Mouse (Mus musculus): ENCODE results near the gene 1110017D15Rik. TPM values are rescaled to one million over a fixed set of nuclear protein-coding genes. Genes with fewer than 3 reads are reported as not detected.
A peak's percentile ranks its signal among the peaks of the same experiment; 100 is the strongest.

1110017D15Rik gene
- 0.93 and 1.0 TPM in 2 replicates for polyA plus RNA-seq (2014; fragmentation: Nextera tagmentation; extraction: Ambion mirVana)

- ATAC-seq (ENCODE audit: low FRiP score, low TSS enrichment): no peak
- Histone ChIP-seq H3K9me3 (ENCODE audit: control insufficient read depth, low read length) (no peaks in the 10 kb centered on the region), H3K9ac (ENCODE audit: low read depth, low read length) (no peak within 1 kb of the TSS), H3K27me3 (ENCODE audit: control insufficient read depth, insufficient read depth, low read length) (no peaks in the 10 kb centered on the region), H3K27ac (ENCODE audit: low read depth, low read length) (no peak within 1 kb of the TSS), H3K4me2 (replicated peaks; ENCODE audit: low read depth, low read length) (no peak within 1 kb of the TSS), H3K4me3 (ENCODE audit: low read length) (no peak within 1 kb of the TSS), H3K4me1 (ENCODE audit: control insufficient read depth, insufficient read depth, low read length) (no peaks in the 10 kb centered on the region), H3K36me3 (ENCODE audit: control insufficient read depth, insufficient read depth, low read length) (no peaks in the 10 kb centered on the region)
- 90% methylated on average over 2 of the region's 2 CpGs for WGBS
Observed at GRCm38 (mm10) chr4:41517233-41517632, at the start of gene 1110017D15Rik. 1110017D15Rik (minus strand) TSS chr4:41517333.

- H3K36me3 ChIP-seq (ENCODE audit: control insufficient read depth, insufficient read depth, low read length): no peaks in the 10 kb centered on the region
- no peak for ATAC-seq (ENCODE audit: low FRiP score, low TSS enrichment)
- H3K4me3 ChIP-seq (ENCODE audit: low read length): no peak overlapping the region
- H3K9me3 ChIP-seq (ENCODE audit: control insufficient read depth, low read length): no peaks in the 10 kb centered on the region
- peaks cover 17% of the 10 kb centered on the region for H3K27me3 ChIP-seq (ENCODE audit: control insufficient read depth, insufficient read depth, low read length)
- H3K27ac ChIP-seq (ENCODE audit: low read depth, low read length): no peak overlapping the region
- H3K4me1 ChIP-seq (ENCODE audit: control insufficient read depth, insufficient read depth, low read length): peaks cover 12% of the 10 kb centered on the region
- WGBS: 3% methylated on average over 3 of the region's 3 CpGs
- no peak overlapping the region for H3K9ac ChIP-seq (ENCODE audit: low read depth, low read length)
- H3K4me2 ChIP-seq (replicated peaks; ENCODE audit: low read depth, low read length): 0 out of 2 replicates have a peak overlapping the region, but pooled peaks have one; percentile 8
Observed at GRCm38 (mm10) chr4:41566123-41566522, 49.0 kb upstream of the 1110017D15Rik start.

- H3K27ac ChIP-seq (ENCODE audit: low read depth, low read length): no peak overlapping the region
- ATAC-seq (ENCODE audit: low FRiP score, low TSS enrichment): no peak
- H3K4me1 ChIP-seq (ENCODE audit: control insufficient read depth, insufficient read depth, low read length): peaks cover 6% of the 10 kb centered on the region
- no peak overlapping the region for H3K9ac ChIP-seq (ENCODE audit: low read depth, low read length)
- no peak overlapping the region for H3K4me3 ChIP-seq (ENCODE audit: low read length)
- H3K36me3 ChIP-seq (ENCODE audit: control insufficient read depth, insufficient read depth, low read length): no peaks in the 10 kb centered on the region
- WGBS: 86% methylated on average over 5 of the region's 5 CpGs
- no peaks in the 10 kb centered on the region for H3K9me3 ChIP-seq (ENCODE audit: control insufficient read depth, low read length)
- H3K4me2 ChIP-seq (replicated peaks; ENCODE audit: low read depth, low read length): no peak overlapping the region
- H3K27me3 ChIP-seq (ENCODE audit: control insufficient read depth, insufficient read depth, low read length): peaks cover 16% of the 10 kb centered on the region
Observed at GRCm38 (mm10) chr4:41563297-41563696, 46.2 kb upstream of the 1110017D15Rik start.

GRCm38 (mm10) chr4:41557092-41557491 is 40.0 kb upstream of the 1110017D15Rik start:
- no peak overlapping the region for H3K27ac ChIP-seq (ENCODE audit: low read depth, low read length)
- H3K4me3 ChIP-seq (ENCODE audit: low read length): no peak overlapping the region
- H3K36me3 ChIP-seq (ENCODE audit: control insufficient read depth, insufficient read depth, low read length): no peaks in the 10 kb centered on the region
- WGBS: 77% methylated on average over 3 of the region's 3 CpGs
- no peak for ATAC-seq (ENCODE audit: low FRiP score, low TSS enrichment)
- H3K27me3 ChIP-seq (ENCODE audit: control insufficient read depth, insufficient read depth, low read length): no peaks in the 10 kb centered on the region
- H3K4me1 ChIP-seq (ENCODE audit: control insufficient read depth, insufficient read depth, low read length): peaks cover 4% of the 10 kb centered on the region; the same call in 1 of the 2 replicates
- no peak overlapping the region for H3K4me2 ChIP-seq (replicated peaks; ENCODE audit: low read depth, low read length)
- no peaks in the 10 kb centered on the region for H3K9me3 ChIP-seq (ENCODE audit: control insufficient read depth, low read length)
- H3K9ac ChIP-seq (ENCODE audit: low read depth, low read length): no peak overlapping the region

GRCm38 (mm10) chr4:41556311-41556953 is 39.3 kb upstream of the 1110017D15Rik start:
- H3K9me3 ChIP-seq (ENCODE audit: control insufficient read depth, low read length): no peaks in the 10 kb centered on the region
- ATAC-seq (ENCODE audit: low FRiP score, low TSS enrichment): no peak
- no peak overlapping the region for H3K9ac ChIP-seq (ENCODE audit: low read depth, low read length)
- no peak overlapping the region for H3K4me2 ChIP-seq (replicated peaks; ENCODE audit: low read depth, low read length)
- peaks cover 4% of the 10 kb centered on the region; the same call in 1 of the 2 replicates for H3K4me1 ChIP-seq (ENCODE audit: control insufficient read depth, insufficient read depth, low read length)
- H3K4me3 ChIP-seq (ENCODE audit: low read length): no peak overlapping the region
- no peaks in the 10 kb centered on the region for H3K36me3 ChIP-seq (ENCODE audit: control insufficient read depth, insufficient read depth, low read length)
- WGBS: 58% methylated on average over 5 of the region's 5 CpGs
- no peaks in the 10 kb centered on the region for H3K27me3 ChIP-seq (ENCODE audit: control insufficient read depth, insufficient read depth, low read length)
- H3K27ac ChIP-seq (ENCODE audit: low read depth, low read length): no peak overlapping the region

GRCm38 (mm10) chr4:41554994-41555663 is 38.0 kb upstream of the 1110017D15Rik start:
- H3K4me1 ChIP-seq (ENCODE audit: control insufficient read depth, insufficient read depth, low read length): peaks cover 4% of the 10 kb centered on the region; the same call in 1 of the 2 replicates
- no peak overlapping the region for H3K9ac ChIP-seq (ENCODE audit: low read depth, low read length)
- no peak overlapping the region for H3K4me2 ChIP-seq (replicated peaks; ENCODE audit: low read depth, low read length)
- no peaks in the 10 kb centered on the region for H3K36me3 ChIP-seq (ENCODE audit: control insufficient read depth, insufficient read depth, low read length)
- no peak for ATAC-seq (ENCODE audit: low FRiP score, low TSS enrichment)
- 61% methylated on average over 14 of the region's 14 CpGs for WGBS
- no peaks in the 10 kb centered on the region for H3K9me3 ChIP-seq (ENCODE audit: control insufficient read depth, low read length)
- no peaks in the 10 kb centered on the region for H3K27me3 ChIP-seq (ENCODE audit: control insufficient read depth, insufficient read depth, low read length)
- H3K27ac ChIP-seq (ENCODE audit: low read depth, low read length): 0 out of 2 replicates have a peak overlapping the region, but pooled peaks have one; percentile 39
- H3K4me3 ChIP-seq (ENCODE audit: low read length): no peak overlapping the region

GRCm38 (mm10) chr4:41553116-41553515 is 36.0 kb upstream of the 1110017D15Rik start:
- no peak overlapping the region for H3K9ac ChIP-seq (ENCODE audit: low read depth, low read length)
- H3K4me2 ChIP-seq (replicated peaks; ENCODE audit: low read depth, low read length): no peak overlapping the region
- no peaks in the 10 kb centered on the region for H3K36me3 ChIP-seq (ENCODE audit: control insufficient read depth, insufficient read depth, low read length)
- no peak overlapping the region for H3K27ac ChIP-seq (ENCODE audit: low read depth, low read length)
- 75% methylated on average over 11 of the region's 11 CpGs for WGBS
- no peak for ATAC-seq (ENCODE audit: low FRiP score, low TSS enrichment)
- no peaks in the 10 kb centered on the region for H3K9me3 ChIP-seq (ENCODE audit: control insufficient read depth, low read length)
- no peak overlapping the region for H3K4me3 ChIP-seq (ENCODE audit: low read length)
- no peaks in the 10 kb centered on the region for H3K27me3 ChIP-seq (ENCODE audit: control insufficient read depth, insufficient read depth, low read length)
- peaks cover 4% of the 10 kb centered on the region; the same call in 1 of the 2 replicates for H3K4me1 ChIP-seq (ENCODE audit: control insufficient read depth, insufficient read depth, low read length)

- Histone ChIP-seq H3K9me3 (ENCODE audit: control insufficient read depth, low read length) (no peaks in the 10 kb centered on the region), H3K27me3 (ENCODE audit: control insufficient read depth, insufficient read depth, low read length) (no peaks in the 10 kb centered on the region), H3K9ac (ENCODE audit: low read depth, low read length) (no peak overlapping the region), H3K4me1 (ENCODE audit: control insufficient read depth, insufficient read depth, low read length) (peaks cover 4% of the 10 kb centered on the region; the same call in 1 of the 2 replicates), H3K36me3 (ENCODE audit: control insufficient read depth, insufficient read depth, low read length) (no peaks in the 10 kb centered on the region), H3K4me2 (replicated peaks; ENCODE audit: low read depth, low read length) (no peak overlapping the region), H3K4me3 (ENCODE audit: low read length) (no peak overlapping the region), H3K27ac (ENCODE audit: low read depth, low read length) (no peak overlapping the region)
- 35% methylated on average over 6 of the region's 6 CpGs for WGBS
- peak; percentile 32; the same call in 1 of the 2 replicates for ATAC-seq (ENCODE audit: low FRiP score, low TSS enrichment)
Observed at GRCm38 (mm10) chr4:41552529-41552928, 35.4 kb upstream of the 1110017D15Rik start.

- Histone ChIP-seq H3K27me3 (ENCODE audit: control insufficient read depth, insufficient read depth, low read length) (no peaks in the 10 kb centered on the region), H3K36me3 (ENCODE audit: control insufficient read depth, insufficient read depth, low read length) (no peaks in the 10 kb centered on the region), H3K27ac (ENCODE audit: low read depth, low read length) (no peak overlapping the region), H3K4me3 (ENCODE audit: low read length) (no peak overlapping the region), H3K4me2 (replicated peaks; ENCODE audit: low read depth, low read length) (no peak overlapping the region), H3K9me3 (ENCODE audit: control insufficient read depth, low read length) (no peaks in the 10 kb centered on the region), H3K9ac (ENCODE audit: low read depth, low read length) (no peak overlapping the region), H3K4me1 (ENCODE audit: control insufficient read depth, insufficient read depth, low read length) (no peaks in the 10 kb centered on the region)
- ATAC-seq (ENCODE audit: low FRiP score, low TSS enrichment): no peak
- WGBS: 71% methylated on average over 1 of the region's 1 CpGs
Observed at GRCm38 (mm10) chr4:41547086-41547485, 30.0 kb upstream of the 1110017D15Rik start.
